Mouse (Mus musculus): ENCODE data around the gene Xab2.

DNA sequence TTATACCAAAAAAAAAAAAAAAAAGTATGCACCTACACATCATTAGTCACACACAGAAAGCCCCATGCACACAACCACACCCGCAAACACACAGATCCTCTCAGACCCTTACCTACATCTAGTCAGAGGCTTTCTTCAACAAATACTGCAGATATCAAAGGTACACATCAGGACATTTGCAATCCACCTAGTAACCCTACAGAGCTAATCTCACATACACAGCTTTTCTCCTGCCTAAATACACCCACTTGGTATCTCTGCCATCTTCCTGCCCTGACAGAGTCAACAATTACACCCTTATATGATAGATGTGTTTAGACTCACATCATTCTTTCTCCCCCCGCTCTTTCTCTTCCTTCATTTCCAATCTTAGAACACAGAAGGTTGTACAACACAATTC, 34.7 kb downstream of the Xab2 start:
- no peak for TF ChIP-seq CTCF (IDR thresholded peaks at IDR 0.05; ENCODE audit: low read depth)
- TF ChIP-seq EP300 (IDR thresholded peaks at IDR 0.05; ENCODE audit: low read depth) = peak; percentile 54
